Mouse (Mus musculus) small intestine, adult 2 months (tissue): ENCODE measurements around the gene Hipk2.

ENCODE experiments used
- CTCF ChIP-seq: fragments of 200-500 bp; IDR thresholded peaks from 2 replicates; pipeline ENCODE4 v1.5.1; 2012; ENCODE audit warnings: low read depth, mild to moderate bottlenecking, control low read depth, inconsistent platforms, low read length, moderate library complexity, mixed read lengths; ENCODE audit not compliant: insufficient replicate concordance, insufficient read length; ENCODE audit errors: extremely low read depth
- POLR2A ChIP-seq: fragments of 200-500 bp; IDR thresholded peaks from 2 replicates; pipeline ENCODE4 v1.6.1; 2012; ENCODE audit warnings: low read depth, mild to moderate bottlenecking, control low read depth, inconsistent platforms, low read length, moderate library complexity

DNA sequence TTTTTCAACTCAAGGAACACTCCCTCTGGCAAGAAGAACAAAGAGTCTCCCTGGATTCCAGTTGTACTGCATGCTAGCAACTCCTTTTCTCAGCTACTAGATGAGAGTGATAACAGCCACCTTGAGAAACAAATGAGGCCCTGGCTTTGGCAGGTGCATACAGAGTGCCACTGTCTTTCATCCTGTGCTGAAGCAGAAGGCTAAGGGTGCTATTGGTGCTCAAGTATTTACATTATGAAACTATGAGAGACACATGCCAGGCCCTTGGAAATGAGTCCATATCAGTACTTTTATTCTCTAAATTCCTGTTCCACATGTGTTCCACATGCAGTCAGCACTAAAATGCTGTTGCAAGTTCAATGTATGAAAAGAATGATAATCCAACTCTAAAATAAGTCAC lies 79.0 kb downstream of the Hipk2 start:
- TF ChIP-seq POLR2A (no peak), CTCF (no peak)
